Mouse (Mus musculus): ENCODE measurements around the gene Cacna1d. TPM values are rescaled to one million over a fixed set of nuclear protein-coding genes. Genes with fewer than 3 reads are reported as not detected.

The Cacna1d gene
- total RNA-seq, 2 experiments from 2014 or later: 2.7 to 3.5 TPM

DNA sequence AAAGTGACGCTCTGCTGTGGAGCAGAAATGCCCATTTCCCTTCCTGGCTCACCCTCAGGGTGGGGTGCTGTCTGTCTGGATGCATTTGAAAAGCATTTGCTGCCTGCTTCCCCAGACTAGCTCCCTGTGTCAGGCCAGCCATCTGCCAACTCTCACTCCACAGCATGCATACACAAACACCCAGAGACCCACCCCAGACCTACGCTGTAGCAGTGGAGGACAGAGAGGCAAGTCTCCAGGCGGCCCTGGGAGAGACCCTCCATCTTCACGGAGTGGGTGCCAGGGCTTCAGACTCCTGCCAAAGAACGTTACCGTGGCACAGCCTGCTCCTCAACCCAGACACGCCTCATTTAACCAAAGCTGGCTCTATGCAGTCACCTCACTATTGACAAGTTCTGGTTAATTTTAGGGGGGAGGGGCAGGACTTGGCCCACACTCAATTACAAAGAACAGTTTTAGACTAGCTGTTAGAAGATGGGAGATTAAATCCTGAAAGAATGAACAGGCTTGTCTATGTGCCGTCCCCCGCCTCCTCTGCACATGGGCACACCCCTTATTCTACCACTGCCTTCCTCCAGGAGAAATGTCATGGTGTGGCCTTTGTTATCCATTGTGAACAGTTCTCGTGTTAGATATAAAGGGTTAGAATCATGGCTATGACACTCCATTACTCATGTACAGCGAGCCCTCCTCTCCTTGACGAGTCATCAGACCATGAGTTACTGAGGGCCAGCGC is 435.1 kb downstream of the Cacna1d start:
- intact Hi-C loops (cut with DNase I): no loop called here
- DNase-seq: no peak

DNA sequence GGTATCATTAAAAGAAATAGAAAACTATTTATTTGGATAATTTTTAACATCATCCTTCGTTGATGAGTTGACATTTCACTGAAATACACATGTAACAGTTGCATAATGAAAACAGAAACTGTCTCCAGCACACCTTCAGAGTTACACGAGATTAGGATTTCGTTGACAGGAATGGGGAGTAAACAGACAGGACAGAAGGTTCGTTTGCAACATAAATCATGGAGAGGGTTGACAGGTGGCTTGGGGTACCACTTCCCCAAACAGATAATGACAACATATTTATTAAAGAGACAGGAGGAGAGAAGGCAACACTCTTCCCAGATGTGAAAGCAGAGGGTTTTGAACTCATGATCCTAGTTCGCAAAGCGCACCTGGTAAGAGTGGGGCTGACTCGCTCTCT is 436.3 kb downstream of the Cacna1d start:
- intact Hi-C loops (cut with DNase I): no loop called here

DNA sequence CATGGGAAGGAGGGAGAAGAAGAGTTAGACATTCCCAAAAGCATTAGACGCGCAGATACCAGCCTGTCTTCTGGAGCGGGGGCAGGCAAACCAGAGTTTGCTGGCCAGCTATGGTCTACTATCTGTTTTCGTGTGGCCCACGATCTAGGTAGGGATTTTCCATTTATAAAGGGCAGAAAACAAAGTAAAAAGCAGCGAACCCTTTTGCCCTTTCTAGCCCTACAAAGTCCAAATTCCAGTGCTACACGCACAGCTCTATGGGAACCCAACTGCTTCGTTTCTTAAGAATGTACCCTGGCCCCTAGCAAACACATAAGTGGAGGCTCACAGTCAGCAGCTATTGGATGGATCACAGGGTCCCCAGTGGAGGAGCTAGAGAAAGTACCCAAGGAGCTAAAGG is 441.0 kb downstream of the Cacna1d start:
- intact Hi-C loops (cut with DNase I): no loop called here
- no peak for DNase-seq

More for the DNA sequence above, 436.3 kb downstream of the Cacna1d start:
- DNase-seq: no peak

DNA sequence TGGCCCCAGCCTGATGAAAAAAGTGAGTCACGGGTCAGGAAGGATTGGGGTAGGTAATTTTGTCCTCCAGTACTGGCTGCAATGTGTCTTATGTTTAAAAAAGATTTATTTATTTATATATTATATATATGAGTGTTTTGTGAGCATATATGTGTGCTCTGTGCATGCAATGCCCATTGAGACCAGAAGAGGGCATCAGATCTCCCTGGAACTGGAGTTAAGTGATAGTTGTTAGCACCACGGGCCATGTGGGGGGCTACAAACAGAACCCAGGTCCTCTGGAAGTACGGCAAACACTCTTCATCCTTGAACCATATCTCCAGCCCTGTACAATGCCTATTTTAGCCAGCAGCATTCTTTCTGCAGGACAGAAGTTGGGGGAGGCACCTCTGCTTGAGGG is 443.2 kb downstream of the Cacna1d start:
- DNase-seq: no peak
- intact Hi-C loops (cut with DNase I): no loop called here

DNA sequence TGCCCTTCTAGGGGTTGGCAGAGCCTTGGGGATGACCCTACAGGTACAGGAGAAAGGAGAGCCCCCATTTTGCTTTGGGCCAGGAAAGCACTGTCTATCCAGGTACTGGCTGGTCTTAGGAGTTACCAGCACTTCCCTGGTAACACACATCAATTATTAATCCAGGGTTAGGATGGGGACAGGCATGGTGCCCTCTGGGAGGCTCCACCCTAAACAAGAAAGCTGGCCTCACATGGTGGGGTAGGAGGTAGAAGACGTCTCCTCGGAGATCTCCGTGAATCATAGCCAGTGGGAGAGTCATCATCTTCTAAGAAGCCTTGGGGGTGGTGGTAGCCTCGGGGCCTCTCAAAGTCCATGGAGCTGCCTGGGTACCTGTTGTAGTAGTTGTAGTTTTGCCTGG is 444.3 kb downstream of the Cacna1d start:
- no peak for DNase-seq
- intact Hi-C loops (cut with DNase I): no loop called here

DNA sequence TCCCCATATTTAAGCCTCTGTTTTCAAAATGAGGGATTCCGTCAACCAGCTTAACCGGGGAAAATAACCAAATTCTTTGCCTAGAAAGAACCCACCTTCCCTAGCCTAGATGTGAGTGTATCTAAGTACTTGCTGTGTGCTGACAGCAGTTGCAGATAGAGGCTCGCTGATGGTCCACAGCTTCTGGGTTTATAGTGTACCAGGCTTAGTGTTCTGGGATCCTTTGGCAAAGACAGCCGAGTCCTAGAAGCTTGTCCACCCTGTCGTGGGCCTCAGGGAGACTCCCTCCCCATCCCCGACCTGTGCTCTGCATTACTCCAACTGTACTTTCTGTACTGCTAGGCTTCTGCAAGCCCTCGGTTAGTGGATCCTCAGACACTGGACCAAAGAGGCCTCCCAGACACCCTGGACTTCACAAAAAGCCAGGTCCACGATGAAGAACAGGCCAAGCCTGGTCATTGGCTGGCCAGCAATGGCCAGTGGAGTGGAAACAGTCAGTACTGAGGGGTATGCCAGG is 445.5 kb downstream of the Cacna1d start:
- intact Hi-C loops (cut with DNase I): no loop called here
- DNase-seq: peak in 1 of 2 experiments; percentile 31

DNA sequence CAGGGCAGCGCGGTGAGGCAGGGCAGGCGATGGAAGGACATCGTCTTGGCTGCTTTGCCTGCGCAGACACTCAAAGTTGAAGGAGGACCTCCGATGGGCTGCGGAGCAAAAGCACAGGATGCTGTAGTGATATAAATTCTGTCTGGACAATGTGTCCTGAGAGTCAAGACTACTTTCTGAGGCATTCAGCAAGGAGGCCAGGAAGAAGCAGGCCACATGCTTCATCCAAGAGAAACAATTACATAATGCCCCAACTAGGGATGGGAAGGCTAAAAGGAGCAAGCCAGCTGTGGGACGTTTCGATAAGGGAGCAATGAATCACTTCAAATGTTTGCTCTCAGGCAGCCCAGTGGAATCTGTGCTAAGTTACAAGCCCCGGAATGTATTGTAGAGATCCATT is 446.0 kb downstream of the Cacna1d start:
- intact Hi-C loops (cut with DNase I): no loop called here
- DNase-seq: peak; percentile 22 to 49

DNA sequence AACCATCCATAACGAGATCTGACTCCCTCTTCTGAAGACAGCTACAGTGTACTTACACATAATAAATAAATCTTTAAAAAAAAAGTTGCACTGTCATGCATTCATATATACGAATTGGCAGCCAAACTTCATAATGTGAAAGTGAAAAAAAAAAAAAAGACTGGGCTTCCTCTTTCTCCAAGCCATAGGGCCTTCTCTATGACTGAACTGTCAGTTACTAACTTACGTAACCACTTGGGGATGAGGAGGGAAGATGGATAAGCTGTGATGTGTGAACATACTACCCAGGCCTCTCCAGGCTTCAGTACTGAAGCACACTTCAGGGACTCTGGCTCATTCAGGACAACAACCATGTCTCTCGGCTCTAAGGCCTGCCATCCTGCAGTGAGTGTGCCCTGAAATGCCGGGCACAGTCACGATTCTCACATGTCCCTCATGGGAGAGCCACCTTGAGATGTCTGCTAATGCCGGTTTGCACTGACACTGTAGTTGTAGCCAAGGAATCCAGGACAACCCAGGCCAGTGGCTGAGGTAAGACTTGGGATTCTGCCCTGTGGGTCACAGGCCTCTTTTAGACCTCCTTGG is 447.8 kb downstream of the Cacna1d start:
- intact Hi-C loops (cut with DNase I): no loop called here
- peak; percentile 28 to 40 for DNase-seq

DNA sequence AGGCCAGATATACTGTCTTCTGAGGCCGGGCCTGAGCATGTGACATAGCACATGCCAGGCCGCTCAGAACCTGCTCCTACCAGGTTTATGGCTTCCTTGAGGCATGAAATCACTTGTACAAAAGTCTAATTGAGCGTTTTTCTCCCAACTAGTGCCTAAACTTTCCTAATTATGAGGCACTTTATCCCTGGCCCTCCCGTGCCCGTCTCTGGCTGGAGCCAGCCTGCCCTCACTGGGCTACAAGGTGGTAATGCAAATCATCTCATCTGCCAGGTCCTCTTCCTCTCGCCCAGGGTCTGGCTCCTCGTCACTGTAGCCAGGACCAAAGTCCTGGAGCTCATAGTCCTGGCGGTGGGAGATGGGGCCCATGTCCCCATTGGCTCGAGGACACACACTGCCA is 449.4 kb downstream of the Cacna1d start:
- intact Hi-C loops (cut with DNase I): no loop called here
- no peak for DNase-seq

DNA sequence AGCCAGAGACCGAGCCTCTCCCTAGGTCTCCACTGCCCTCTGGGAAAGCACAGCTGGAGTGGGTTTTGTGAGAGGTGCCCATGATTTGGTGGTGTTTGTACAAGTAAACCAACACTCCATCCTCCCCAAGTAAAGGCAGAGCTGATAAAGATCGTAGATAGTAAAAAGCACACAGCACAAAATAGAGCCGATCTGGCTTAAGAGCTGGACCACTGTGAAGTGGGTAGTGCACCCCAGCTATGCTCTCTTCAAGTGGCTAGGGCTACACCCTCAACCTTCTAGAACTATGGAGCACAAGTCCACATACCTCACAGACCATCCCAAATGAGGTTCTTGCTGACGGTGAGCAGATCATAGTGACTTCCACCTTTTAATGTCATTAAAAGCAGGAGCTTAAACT is 451.8 kb downstream of the Cacna1d start:
- intact Hi-C loops (cut with DNase I): no loop called here
- DNase-seq: no peak

DNA sequence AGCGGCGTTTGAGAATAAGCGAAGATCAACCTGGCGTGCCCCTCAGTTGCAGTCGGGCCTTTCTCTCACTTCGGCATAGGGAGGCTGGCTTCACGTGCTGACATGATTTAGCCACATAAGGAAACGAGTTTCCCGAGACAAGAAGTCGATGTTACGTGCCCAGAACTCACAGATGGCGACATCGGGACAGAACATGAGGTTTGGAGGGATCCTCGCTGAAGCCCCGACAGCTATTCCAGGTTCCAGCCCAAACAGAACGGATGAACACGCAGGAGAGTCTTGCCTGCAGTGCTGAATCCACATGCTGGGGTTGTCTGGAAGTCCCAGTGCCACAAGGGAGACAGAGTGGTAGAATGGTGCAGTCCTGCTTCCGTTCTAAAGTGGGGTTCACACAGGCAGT is 452.8 kb downstream of the Cacna1d start:
- no peak for DNase-seq
- intact Hi-C loops (cut with DNase I): no loop called here

DNA sequence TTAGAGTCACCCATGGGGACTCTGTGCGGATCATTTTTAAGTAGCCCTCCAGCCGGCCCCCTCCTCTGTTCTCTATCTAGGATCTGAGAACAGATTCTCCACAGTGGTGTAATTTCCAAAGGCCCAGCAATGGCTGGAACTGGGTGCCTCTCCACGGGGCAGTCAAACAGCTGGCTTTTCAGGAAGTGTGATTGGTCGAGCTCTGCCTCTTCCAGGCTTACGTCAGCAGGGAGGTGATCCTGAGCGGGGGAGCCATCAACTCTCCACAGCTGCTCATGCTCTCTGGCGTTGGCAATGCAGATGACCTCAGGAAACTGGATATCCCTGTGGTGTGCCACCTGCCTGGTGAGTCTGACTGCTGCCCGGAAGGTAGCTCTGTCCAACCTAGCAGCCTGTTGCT is 457.9 kb downstream of the Cacna1d start:
- no peak for DNase-seq
- intact Hi-C loops (cut with DNase I): no loop called here

DNA sequence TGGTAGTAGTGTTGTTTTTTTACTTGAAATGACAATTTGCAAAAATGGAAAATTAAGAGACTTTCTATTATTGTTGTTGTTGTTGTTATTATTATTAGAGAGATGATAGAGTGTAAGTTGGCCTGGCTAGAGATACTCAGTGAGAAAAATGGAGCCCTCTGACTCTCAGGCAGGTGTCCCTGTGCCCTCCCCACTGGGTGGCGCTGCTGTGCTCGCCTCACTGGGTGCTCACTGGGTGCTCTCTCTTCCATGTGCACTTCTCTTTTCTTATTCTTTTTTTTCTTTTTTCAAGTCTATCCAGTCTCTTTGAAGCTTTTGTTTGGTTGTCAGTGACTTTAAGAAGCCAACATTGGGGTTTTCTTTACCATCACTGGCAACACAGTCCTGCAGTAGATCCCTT is 463.9 kb downstream of the Cacna1d start:
- no peak for DNase-seq
- intact Hi-C loops (cut with DNase I): no loop called here

DNA sequence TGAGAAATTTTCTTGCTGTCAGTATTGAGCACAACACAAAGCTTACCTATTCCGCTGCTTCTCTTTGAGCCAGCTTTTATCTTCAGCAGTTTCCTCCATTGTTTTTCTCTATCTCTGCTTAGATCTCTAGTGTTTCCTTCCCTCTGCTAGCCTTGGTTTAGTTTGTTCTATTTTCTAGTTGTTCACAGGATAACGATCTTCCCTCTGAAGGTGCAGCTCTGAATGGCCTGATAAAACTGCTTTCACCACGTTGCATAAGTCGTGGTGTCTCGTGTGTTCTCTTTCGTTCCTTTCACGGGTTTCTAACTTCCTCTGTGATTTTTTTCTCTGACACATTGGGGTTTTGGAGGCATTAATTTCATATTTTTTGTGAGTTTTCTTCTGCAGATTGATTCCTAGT is 466.9 kb downstream of the Cacna1d start:
- intact Hi-C loops (cut with DNase I): no loop called here
- no peak for DNase-seq

DNA sequence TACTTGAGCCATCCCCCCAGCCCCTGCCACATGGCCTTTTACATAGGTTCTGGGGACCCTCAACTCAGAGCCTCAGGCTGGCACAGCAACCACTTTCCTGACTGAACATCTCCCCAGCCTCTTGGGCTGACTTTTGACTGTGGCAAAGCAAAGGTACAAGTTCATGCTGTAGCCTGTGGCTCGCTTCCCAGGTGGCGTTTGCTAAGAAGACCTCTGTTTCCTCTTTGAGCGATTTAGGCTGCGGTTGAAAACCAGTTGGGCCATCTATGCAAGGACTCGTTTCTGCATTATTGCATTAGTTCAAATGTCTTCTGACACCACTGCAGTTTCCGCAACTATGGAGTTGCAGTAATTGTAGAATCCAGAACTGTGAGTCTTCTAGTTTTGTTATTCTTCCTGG is 468.8 kb downstream of the Cacna1d start:
- intact Hi-C loops (cut with DNase I): no loop called here

DNA sequence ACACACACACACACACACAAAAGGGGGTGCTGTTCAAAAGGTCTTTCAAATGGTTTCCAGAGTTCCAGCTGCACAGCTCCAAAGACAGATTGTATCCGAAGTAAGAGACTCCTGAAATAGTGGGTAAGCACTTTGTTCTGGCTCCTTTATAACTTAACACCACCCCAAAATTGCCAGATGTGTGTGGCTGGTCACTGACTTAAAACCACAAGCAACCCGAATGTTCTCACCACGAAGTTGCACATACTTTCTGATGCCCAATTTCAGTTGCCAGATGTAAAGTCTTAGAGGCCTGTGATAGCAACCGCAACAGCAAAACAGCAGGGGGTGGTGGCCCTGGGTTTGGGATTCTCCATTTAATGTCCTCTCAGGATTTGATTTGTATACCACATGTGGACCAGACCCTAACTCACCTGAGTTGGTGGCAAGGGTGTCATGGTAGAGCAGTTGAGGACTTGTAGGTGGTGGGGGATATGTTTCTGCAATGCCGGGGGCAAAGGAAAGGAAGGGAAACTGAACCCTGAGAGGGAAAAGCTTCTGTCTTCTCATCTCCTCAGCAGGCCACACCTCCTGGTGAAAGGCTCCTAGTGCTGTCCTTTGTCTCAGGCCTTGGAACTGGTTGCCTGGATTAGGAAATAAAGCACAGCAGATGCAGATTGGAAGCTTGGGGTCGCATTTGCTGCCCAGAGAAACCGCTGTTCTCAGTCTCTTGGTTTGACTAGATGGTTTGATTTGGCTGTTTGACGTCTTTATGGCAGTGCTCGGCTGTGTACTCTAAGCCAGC is 471.3 kb downstream of the Cacna1d start:
- no peak for DNase-seq
- intact Hi-C loops (cut with DNase I): no loop called here

More for the DNA sequence above, 468.8 kb downstream of the Cacna1d start:
- no peak for DNase-seq

DNA sequence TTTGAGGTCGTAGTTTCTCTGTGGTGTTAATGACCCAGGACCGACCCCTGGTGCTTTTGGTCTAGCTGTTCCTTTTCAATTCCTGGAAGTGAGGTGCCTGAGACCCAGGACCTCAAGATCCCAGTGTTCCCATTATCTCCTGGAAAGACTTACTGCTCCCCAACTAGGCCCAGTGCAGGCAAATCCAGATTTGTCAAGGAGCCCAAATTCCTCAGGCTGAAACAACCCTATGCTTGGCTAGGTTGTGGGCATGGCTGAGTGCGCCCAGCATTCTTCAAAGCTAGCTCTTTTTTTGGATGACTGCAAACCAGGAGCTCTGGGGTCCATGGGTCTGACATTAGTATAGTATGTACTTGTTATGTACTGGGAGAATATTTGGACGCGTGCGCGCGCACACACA is 471.9 kb downstream of the Cacna1d start:
- intact Hi-C loops (cut with DNase I): no loop called here
- no peak for DNase-seq

DNA sequence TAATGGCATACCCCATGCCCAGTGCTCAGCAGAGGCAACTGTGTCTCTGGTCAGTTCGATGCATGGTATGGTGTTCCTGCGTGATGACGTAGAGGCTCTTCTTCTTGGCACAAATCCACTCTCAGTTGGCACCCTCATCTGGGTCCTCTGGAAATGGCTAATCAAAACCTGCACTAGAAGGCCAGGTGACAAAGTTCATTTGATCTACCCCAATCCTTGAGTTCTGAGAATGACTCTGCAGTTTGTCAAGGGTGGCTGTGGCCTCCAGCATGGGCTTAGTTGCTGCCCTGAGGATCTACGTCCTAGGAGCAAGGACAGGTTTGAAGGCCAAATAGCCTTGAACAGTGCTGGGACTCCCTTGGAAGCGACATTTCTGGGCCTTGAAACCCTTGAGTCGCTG is 472.4 kb downstream of the Cacna1d start:
- intact Hi-C loops (cut with DNase I): no loop called here
- no peak for DNase-seq

DNA sequence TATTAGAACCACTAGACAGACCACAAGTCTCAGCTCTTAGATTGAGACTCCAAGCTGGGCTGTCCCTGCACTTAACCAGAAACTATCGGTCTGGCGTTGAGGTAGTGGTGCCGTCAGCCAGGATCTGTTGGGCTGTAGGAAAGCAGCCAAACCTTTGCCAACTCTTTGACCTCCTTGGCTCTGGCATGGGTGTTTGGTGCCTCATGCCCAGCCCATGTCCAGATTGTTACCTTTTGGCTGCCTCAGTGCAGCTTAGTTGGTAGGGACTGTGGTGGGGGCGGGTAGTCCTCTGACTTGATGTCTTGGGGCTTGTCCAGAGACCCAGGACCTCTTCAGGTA is 472.8 kb downstream of the Cacna1d start:
- intact Hi-C loops (cut with DNase I): no loop called here

DNA sequence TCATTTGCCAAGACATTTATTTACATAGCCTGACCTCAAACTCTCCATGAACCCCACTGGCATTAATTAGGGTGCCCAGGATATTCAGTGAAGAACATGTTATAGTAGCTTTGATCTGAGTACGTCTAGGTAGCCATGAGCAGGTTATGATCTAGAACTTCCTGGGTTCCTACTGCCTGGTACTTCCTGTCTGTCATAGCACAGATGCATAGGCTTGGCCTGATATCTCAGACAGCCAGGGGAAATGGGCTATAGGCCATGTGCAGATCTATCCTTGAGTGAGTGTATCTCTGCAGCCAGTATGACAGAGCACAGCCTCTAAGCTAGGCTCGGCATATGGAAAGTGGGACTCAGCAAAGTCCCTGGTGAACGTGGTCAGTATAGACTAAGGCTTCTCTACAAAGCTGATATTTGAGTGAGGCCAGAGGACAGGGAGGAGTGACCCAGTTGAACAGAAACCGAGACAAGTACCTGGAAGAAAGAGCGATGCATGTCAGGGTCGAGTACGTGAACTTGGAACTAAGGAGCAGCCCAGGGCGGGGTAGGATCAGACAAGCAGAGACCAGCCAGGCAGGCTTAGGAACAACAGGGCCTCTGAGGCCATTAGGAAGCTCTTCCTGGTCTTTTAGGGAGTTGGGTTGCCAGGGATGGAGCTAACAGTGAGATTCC is 473.3 kb downstream of the Cacna1d start:
- DNase-seq: no peak
- intact Hi-C loops (cut with DNase I): no loop called here

More for the DNA sequence above, 472.8 kb downstream of the Cacna1d start:
- no peak for DNase-seq

DNA sequence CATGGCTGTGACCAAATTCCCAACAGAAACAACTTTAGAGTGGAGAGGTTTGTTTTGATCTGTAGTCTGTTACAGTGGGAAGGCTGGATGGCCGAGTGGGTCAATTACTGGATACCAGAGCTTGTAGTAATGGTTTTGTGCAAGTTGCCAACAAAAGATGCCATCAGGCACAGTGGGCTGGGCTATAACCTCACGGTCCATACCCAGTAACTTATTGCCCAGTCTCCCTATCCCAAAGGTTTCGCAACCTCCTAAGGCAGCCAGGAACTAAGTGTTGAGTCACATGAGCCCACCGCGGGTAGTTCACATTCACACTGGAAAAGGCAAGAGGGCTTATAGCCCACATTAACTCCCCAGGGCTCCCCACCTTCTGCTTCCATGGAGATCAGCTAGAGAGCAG is 474.6 kb downstream of the Cacna1d start:
- DNase-seq: no peak

More for the DNA sequence above, 474.6 kb downstream of the Cacna1d start:
- intact Hi-C loops (cut with DNase I): no loop called here

Data from heart, postnatal 36 days (tissue).